Mouse (Mus musculus): ENCODE measurements around the gene Gsc2.

The Gsc2 gene

DNA sequence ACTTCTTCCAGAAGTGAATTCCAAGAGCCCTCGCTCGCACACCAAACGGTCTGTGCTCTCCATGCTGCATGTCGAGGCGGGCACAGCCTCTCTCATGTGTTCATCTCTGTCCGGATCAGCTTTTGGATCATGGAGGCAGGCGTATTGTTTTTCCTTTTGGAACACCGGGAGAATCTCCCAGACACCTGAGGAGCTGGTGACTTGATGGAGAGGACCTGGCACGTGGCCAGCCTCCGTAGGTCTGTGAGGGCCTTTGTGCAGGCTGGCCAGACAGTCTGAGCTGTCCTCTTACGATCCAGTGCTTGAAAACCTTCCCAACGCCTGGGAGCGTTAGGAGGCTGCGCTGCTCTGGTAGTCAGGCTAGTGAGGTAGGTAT is 7.3 kb upstream of the Gsc2 start:
- DNase-seq (ENCODE audit: low read depth): no peak

DNA sequence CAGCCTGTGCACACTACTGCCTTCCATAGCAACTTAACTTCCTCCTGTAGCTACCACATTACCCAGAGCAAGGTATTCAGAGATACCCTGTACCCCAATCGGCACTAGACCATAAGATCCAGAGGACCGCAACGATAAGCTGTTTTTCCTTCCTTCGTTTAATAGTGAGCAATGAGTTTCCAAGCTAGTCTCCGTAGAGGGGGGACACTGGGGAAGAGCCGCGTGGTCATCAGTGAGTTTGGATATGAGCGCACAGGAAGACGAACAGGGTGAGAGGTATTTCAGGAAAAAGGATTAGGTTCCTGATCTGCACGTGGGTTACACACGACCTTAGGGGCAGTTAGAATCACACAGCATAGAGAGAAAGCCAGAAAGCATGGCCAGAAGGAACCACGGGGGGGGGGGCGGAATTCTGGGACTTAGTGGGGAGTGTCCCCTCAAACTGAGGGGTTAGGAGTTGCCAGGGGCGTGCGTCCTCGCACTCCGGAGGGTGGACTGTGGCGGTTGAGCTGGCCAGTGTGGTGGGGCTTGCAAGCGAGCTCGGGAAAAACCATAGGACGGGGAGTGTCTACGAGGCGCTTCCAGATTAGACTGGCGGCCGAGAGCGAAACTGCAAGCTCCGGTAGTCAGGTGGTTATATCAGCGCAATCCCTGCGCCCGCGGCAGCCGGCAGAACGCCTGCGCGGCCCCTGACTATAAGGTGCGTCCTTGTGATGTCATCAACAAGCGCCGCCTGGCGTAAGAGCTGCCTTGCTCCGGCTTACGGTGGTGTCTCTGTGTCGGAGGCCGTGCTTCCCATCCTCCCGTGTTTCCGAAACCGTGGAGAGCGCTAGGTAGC is 6.7 kb upstream of the Gsc2 start:
- DNase-seq (ENCODE audit: low read depth): peak; percentile 97

DNA sequence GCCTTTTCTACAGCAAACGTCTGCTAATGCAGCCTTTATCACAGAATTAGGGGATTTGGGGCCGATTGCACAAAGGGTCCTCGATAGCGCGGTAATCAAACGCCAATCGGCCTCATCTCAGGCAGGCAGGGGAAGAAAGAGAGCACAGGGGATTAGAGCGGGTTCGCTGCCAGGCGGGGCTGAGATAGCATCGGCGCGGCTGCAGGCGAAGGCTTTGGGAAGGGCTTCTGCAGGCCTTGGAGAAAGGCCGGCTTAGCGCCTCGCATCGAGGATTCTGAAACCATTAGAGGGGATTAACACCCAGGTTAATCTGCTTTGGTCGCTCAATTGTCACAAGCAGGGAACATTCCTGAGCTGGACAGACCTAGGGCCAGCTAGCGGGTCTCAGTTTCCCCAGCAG is 5.7 kb upstream of the Gsc2 start:
- DNase-seq (ENCODE audit: low read depth): no peak

DNA sequence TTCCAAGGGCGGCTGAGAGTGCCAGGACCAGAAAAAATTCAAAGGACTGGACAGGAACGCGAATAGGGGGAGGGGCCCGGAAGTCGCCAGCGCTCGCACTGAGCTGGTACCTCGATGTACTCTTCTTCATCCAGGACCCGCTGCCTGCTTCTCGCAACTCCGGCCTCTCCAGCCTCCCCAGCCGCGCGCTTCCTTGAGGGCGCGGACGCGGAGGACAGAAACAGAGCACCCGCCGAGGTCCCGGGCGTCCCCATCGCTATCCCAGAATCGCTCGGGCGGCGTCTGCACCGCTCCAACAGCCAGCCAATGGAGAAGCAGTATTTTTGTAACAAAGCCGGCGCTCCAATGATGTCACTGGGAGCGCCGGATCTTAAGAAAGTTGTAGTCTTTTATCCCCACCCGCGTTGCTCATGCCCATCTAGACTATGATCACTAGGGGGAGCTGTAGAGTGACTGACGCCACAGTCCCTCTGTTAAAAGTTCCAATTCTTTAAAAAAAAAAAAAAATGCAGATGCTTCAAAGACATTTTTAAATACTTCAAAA is 3.7 kb downstream of the Gsc2 start, which contains the start of gene Ess2:
TSS of gene Ess2 (minus strand) at position 297 of the 544 bp plus-strand sequence.
- DNase-seq (ENCODE audit: low read depth): peak; percentile 97

DNA sequence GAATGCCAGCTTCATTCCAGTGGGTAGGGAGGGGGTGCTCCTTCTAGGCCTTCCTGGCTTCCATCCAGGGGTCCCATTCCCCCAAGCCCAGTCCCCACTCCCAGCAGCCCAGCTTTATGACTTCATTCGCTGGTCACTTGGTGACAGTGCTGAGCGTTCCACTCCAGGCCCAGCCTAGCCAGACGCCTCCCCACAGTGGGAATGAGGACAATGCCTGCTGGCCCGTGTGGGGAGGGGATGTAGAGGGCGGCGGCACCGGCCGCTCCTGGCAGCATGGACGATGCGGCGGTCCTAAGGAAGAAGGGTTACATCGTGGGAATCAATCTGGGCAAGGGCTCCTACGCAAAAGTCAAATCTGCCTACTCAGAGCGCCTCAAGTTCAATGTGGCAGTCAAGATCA is 16.4 kb downstream of the Gsc2 start, which contains the start of the genes Dgcr2 and Tssk2:
TSS of gene Dgcr2 (minus strand) at position 101 of the 400 bp plus-strand sequence.
TSS of gene Tssk2 (plus strand) at position 176 of the 400 bp plus-strand sequence.
- no peak for DNase-seq (ENCODE audit: low read depth)

DNA sequence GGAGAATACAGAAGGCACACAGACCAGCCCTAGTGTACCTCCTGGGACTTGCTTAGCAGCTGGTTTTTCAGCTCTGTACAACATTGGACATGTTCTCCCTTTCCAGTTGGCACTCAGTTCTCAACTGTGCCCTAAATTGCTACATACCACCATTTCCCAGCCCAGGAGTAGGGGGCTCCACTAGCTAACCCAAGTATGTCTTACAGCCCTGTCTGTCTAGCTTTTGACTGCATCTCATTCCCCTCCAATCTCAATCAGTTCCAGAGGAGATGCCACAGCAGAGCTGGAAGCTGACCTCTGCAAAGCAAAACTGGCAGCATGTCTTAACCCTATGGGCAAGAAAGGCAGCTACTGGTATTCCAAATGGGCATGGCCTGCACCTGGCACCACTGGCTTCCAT is 18.8 kb downstream of the Gsc2 start:
- no peak for DNase-seq (ENCODE audit: low read depth)

DNA sequence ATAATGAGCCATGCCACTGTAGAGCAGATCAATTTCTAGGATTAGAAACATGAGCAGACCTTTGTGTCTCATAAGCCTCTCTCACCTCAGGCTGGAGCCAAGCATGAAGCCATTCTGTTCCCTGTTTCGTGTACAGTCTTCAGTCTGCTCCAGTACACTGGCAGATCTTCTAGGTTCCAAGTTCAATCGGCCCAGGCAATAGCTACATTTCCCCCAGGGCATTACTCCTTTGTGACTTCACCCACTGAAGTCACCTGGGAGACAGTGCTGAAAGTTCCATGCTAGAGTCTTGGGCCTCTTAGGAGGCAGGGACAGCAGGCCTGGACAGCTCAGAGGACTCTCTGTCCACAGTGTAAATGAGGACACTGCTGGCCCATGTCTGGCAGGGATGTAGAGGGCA is 20.9 kb downstream of the Gsc2 start, which contains the start of gene Tssk1:
TSS of gene Tssk1 (plus strand) at position 301 of the 400 bp plus-strand sequence.
- no peak for DNase-seq (ENCODE audit: low read depth)

DNA sequence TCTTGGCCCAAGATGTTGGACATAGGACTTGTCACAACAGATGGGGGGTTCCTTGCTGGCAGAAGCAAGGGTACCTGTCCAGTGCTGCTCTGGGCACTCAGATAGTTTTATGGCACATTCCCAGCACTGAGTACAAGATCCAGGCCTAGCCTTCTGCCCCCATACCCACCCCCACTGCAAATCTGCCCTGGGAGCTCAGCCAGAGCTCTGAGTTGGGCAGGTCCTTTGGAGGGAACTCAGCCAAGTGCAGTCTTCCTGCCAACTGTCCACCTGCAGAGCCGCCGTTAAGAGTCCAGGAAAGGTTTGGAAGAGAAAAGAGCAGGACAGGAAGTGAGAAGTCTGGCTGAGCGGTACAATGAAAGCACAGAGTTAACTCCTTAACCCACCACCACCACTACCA is 22.3 kb downstream of the Gsc2 start:
- DNase-seq (ENCODE audit: low read depth): no peak

DNA sequence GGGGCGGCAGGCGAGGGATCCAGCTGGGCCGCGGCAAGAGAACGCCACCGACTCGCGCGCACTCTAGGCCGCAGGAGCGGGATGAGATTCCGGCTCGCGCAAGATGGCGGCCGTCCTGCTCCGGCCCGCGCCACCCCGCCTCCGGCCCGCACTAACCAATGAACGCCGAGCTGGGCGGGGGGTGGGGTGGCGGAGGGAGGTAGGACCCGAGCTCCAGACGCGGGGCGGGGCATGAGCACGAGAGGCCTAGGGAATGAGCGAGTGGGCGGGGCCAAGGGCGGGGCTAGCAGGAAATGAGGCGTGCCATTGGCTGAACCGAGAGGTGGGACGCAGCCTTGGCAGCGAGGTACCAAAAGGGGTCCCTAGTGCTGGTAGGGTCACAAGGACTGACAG is 23.3 kb downstream of the Gsc2 start, which contains the start of gene Gm20518:
TSS of gene Gm20518 (minus strand) at position 105 of the 393 bp plus-strand sequence.
- peak; percentile 97 for DNase-seq (ENCODE audit: low read depth)

DNA sequence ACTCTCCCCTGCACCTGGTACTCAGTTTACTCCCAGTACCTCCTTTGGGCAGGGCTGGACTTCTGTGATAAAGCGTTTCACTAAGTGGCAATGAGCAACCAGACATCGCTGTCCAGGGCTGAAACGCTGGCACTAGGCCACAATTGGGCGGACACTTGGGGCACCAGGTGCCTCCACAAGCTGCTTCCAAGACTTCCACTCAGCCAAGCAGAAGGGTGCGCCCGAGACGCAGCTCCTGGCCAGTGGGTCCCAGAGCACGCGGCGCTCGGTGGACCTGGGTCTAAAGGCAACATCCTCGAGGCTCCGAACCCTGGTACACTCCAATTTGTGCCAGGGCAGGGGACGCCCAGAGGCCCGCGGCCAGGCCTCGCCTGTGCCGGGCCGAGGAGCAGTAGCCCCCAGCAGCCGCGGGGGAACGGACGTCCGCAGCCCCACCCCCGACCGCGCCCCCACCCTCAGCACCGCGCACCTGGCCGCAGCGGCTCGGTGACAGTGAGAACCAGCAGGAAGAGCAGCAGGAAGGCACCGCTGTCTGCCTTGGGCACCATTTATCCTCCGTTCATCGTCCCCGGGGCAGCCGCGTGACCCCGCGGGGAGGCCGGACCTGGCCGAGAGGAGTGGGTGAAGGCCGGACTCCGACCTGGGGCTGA is 23.8 kb downstream of the Gsc2 start:
- no peak for DNase-seq (ENCODE audit: low read depth)

DNA sequence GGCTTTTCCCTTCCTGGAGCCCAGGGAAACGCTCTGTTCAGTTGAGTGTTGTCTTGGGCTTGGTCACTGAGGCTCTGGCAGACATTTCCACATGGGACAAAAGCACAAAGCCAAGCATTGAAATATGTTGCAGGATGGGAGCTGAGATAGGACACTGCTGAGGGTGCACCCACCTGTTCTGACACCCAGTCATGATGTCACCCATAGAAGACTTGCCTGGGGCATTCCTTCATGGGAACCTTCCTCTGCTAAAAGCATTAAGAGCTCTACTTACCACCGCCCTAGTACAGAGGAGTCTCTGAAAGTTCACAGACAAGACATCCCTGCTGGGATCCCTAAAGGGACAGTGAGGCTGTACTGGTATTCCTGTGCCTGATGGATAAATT is 24.5 kb downstream of the Gsc2 start:
- DNase-seq (ENCODE audit: low read depth): no peak

DNA sequence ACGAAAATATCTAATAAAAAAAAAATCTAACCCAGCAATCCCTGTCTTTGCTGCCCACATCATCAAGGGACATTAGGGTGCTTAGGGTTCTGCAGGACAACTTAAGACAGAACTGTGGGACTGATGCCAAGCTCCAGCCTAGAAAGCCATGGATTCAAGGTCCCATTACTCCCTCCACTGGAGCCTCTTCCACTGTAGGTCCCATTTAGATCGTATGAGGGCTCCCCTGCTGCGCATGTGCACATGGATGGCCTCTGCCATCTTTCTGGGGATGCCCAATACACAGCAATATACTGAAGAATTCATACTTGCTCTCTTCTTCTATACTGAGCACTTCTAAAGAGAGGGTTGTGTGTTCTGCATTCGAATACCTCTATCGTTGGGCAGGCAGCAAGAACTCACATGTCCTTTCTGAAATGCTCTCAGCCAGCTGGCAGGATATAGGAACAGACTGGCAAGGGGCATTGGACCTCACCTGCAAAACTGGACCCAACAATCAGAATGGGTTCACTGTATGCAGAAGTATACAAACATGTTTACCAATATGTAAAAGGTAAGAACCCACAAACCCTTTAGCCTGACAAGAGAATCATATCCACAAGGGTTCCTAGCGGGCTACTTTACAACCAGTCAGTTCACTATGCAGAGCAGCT is 25.0 kb downstream of the Gsc2 start:
- DNase-seq (ENCODE audit: low read depth): no peak

DNA sequence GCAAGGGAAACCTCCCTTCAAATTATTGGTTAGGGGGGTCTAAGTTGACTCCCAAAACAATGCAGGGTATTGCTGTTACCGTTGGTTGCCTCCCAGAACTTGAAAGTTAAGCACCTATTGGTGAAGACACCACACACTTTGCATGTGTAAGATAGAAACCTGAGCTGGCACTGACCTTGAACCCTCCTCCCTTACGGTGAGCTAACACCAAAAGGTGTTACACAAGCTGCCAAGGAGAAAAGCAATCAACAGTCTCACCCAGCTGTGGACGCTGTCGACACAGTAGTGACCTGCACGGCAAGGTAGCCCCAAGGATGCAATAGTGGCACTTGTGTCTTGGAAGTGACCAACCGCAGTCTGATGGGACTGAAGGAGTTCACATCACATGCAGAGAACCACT is 30.7 kb downstream of the Gsc2 start:
- no peak for DNase-seq (ENCODE audit: low read depth)

DNA sequence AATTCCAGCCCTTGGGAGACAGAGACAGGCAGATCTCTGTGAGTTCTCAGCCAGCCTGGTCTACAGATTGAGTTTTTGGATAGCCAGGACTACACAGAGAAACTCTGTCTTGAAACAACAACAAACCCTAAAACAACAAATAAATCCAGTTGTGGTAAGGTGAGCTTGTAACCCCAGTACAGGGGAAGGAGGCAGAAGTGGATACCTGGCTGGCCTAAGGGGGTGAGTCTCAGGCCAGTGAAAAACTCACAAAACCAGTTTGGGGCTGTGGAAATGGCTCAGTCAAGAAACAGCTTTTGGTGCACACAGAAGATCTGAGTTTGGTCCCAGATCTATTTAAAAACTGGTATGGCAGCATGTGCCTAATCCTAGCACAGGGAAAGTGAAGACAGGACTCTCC is 32.7 kb downstream of the Gsc2 start:
- no peak for DNase-seq (ENCODE audit: low read depth)

DNA sequence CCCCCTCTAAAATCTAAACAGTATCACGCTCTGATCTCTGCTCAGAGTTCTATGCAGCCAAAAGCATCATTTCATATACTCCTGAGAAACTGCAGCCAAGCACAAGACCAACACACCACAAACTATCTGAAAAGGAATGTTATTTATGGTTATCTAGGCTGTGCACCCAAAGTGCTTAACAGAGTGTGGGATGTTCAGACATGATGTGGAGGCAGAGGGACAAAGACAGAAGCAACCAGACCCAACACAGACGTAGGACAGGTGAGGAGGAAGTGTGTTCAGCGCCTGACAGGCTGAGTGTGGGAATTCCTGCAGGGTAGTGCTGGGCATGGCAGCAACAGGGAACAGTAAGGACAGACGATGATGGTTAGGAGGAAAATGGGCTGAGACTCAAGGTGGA is 35.3 kb downstream of the Gsc2 start:
- no peak for DNase-seq (ENCODE audit: low read depth)

DNA sequence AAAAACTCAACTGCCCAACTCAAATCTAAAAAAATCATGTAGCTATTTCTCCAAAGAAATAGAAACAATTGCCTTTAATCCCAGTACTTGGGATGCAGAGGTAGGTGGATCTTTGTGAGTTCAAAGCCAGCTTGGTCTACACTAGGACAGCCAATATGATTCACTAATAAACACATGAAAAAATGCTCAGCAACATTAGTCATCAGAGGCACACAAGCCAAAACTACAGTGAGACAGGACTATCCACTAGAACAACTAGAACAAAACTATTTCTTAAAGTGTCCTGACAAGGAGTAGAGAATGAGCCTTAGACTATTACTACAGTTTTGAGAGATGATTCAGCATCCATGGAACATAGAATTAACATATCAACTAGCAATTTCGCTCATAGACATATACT is 38.8 kb downstream of the Gsc2 start:
- DNase-seq (ENCODE audit: low read depth): no peak

DNA sequence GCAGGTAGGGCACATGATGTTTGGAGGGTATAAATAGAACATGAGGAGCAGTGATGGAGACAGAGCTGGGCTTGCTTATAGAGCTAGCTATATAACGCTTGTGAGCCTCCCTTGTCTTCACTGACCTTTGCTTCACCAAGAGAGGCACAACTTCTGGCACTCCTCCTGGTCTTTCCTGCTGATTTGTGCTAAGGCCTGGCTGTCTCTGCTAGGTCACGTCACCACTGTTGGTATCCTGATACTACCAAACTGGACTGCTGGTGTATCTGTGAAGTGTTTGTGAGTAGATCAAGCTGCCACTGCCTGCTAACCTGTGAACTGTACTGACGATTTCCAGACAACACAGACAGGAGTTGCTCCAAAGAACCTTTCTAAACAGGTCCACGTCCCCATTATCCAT is 39.7 kb downstream of the Gsc2 start:
- no peak for DNase-seq (ENCODE audit: low read depth)

DNA sequence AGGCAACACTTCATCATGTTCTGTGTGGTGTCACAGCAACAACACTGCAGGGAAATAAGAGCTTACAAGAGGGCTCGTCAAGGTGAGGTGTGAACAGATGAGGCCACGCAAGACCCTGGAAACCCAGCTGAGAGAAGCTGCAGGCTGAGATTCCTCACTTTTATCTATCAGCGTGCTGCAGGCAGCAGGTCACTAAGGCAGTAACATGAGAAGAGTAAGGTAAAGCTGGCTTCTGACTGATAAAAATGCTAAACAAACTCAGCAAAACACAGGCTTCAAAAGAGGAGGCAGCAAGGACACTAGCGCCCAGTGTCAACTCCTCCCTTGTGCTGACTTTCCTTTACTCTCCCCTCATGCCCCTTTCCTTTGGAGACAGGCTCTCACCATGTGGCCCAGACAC is 41.9 kb downstream of the Gsc2 start:
- DNase-seq (ENCODE audit: low read depth): no peak

DNA sequence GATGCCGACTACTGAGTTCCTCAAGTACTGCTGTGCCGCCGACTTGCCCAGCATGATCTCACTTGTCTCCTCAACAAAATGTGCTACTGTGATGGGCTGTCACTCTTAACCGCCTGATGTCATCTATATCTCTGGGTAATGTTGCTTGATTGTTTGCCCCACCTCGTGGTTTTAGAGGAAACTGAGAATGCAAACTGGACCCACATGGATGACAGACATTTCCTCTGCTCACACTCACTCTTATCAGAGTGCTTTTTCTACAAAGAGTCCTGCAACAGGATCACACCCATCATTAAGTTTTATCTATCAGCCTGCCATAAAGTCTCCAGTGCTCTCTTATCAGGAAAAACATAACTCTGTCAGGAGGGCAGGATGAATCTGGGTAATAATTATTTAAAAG is 43.6 kb downstream of the Gsc2 start:
- DNase-seq (ENCODE audit: low read depth): no peak

DNA sequence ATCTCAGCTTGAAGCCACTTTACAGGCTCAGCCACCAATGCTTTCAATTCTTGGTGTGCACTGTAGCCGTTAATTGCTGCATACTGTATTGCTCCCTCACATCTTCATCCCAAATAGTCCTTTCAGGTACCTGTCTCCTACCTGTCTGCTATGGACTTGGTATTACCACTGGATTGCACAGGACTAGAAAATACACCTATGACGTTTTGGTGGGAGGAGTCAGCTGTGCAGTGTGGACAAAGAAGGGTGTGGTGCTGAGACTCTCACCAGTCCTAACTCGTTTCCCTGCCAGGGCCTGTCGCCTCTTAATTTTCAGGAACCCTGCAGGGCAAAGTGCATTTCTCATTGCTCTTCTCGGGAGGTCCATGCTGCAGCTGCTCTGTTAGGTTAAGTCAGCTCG is 49.1 kb downstream of the Gsc2 start:
- no peak for DNase-seq (ENCODE audit: low read depth)

DNA sequence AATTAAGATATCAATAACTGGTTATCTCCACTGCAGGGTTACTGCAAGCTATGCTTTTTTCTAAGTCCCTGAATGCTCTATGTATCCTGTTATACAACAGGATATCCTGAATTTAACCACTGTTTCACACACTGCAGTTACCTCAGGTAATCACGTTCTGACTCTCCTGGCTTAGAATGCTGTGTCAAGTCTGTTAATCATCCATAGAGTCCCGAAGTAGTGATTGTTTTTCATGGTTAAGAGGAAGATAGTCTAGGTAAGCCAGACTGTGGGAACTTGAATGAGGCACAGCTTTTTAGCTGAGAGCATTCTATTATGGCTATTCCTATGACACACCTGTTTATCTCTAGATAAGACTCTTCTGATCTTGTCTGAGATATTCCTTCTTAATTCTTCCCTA is 49.6 kb downstream of the Gsc2 start:
- DNase-seq (ENCODE audit: low read depth): no peak
